Mouse (Mus musculus): ENCODE data around the gene Zfp524. TPM values are rescaled to one million over a fixed set of nuclear protein-coding genes. Genes with fewer than 3 reads are reported as not detected.

Zfp524 gene
- total RNA-seq, 2 experiments from 2014 or later: 9.3 to 16.6 TPM

DNA sequence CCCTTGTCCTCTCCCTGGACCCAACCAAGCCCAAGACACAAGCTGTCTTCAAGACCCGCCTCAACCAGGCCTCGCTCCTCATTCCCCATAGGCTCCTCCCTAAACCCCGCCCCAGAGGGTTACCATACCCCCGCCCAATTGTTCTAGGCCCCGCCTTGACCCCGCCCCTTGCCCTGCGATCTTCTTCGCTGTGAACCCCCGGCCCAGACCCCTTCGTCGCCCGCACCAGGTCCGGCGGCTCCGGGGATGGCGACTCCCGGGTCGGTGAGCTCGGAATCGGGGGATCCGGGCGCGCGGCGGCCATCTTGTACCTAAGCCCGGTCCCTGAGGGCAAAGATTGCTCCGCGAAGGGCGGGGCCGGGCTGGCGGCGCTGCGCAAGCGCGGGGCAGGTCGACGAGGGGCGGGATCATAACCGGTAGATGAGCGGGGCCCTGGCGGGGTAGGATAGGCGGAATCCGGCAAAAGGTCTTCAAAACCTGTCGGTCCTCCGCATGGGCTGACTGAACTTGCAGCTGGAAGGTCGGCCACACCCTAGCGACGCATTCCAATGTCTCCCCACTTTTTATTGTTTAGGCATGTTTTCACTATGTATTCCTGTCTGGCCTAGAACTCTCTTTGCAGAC is 24.0 kb downstream of the Zfp524 start, which contains the start of gene Zfp784:
Gene Zfp784, minus strand, starts transcription at position 338 of the 624 bp plus-strand sequence.
- ATAC-seq (replicated peaks; ENCODE audit: low FRiP score, low TSS enrichment, poor library complexity, severe bottlenecking): peak; percentile 95

DNA sequence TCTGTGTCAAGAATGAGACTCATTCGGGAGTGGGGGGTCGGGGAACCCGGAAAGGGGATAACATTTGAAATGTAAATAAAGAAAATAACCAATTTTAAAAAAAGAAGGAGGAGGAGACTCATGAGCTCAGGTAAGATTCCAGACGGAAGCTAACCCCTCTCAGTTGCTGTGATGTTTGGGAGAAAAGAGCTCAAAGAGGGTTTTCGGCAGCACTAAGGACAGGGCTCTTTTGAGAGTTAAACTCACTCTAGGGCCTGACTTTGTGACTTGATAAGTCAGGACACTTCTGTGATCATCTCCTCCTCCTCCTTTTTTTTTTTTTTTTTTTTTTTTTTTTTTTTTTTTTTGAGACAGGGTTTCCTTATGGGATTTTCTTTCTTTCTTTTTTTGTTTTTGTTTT is 24.7 kb downstream of the Zfp524 start:
- no peak for ATAC-seq (replicated peaks; ENCODE audit: low FRiP score, low TSS enrichment, poor library complexity, severe bottlenecking)

DNA sequence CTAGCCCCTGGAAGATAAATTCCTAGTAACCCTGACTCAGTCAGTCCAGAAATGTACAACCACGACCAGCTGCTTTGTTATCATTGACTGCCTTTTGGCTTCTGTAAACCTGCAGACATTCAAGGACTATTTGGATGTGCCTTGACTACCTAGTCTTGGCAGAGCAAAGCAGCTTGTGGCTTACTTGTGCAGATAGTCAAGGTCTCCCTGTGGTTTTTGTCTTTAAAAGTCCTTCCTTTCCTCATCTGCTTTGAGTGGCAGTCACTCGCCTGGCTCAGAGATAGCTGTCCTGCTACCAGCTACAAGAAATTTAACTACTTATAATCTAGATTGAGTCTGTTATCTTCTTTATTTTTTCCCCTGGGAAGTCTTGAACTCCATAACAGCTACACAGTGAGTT is 30.8 kb downstream of the Zfp524 start:
- ATAC-seq (replicated peaks; ENCODE audit: low FRiP score, low TSS enrichment, poor library complexity, severe bottlenecking): peak; percentile 28; the same call in 1 of the 2 replicates

DNA sequence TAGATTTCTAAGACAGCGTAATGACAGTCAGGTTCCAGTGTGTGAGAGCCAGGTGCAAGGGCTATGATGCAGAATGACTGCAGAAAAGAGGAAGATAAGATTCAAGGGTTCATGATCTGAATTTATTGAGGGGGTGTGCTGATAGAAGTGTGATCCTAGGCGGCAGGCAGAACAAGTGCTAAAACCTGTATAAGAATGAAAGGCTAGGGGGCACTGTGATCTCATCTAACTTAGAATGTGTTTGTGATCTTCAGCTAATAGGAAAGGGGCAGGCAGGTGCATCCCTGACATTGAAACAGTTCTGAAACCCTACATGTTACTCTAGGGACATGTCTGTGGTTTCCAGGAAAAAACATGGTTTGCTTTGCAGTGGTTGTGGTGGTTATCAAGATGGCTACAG is 31.9 kb downstream of the Zfp524 start:
- ATAC-seq (replicated peaks; ENCODE audit: low FRiP score, low TSS enrichment, poor library complexity, severe bottlenecking): no peak

DNA sequence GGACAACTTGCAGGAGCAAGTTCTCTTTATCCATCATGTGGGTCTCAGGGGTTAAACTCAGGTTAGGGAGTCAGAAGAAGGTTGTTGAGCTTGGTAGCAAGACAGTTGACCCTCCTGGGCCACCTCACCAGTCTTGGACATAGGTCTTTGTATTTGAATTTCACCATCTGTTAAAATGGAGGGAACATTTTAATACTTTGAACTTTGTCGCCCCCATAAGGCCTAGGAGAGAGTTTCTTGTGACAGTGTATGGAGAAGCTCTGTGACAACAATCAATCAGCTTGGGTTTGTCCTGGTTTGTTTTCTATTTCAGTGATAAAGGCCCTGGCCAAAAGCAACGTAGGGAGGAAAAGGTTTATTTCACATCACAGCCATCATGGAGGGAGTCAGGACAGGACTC is 33.1 kb downstream of the Zfp524 start:
- ATAC-seq (replicated peaks; ENCODE audit: low FRiP score, low TSS enrichment, poor library complexity, severe bottlenecking): peak; percentile 32; the same call in 1 of the 2 replicates

DNA sequence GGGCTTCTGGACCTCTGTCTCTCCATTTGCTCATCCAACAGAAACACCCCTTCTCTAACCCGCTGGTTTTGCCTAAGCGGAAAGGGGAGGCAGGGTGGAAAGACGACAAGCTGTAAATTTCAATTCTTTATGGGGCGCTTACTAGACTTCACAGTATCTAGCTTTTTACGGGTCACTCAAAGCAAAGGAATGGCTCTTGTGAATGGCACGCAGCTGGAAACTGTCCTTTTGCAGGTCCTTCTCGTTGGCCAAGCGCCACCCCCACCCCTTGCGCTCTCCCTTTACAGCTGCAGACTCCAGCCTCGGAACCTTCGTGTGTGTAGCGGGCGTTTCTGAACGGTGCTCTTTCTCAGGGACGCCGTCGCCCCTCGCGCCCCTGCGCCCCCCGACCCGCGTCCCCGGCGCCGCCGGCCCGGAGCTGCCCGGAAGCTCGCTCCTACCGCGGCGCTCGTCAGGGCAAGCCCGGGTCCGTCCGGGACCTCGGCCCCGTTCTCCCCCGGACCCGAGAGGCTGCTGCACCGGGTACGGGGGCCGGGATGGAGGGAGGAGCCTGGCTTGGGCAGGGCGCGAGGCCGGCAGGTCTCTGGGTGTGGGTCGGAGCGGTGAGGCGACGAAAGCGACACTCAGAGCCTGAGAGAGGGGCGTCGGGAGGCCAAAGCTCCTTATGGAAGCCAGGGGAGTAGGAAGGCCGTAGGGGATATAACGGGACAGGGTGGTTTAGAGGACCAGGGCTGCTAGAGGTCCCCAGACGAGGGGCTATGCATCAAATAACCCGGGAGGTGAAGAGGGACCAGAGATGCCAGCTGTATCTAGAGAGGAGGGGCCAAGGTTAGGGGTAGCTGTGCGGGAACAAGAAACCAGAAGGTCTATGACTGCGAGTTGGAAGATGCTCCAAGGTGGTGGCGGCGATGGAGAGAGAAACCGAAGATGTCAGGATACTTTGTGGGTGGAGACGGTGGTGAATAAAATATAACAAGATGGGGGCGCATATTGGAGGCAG is 37.3 kb downstream of the Zfp524 start, which contains the start of gene Zfp580:
Gene Zfp580, plus strand, starts transcription at position 346 of the 1,000 bp plus-strand sequence.
- ATAC-seq (replicated peaks; ENCODE audit: low FRiP score, low TSS enrichment, poor library complexity, severe bottlenecking): peak; percentile 51; the same call in 1 of the 2 replicates

DNA sequence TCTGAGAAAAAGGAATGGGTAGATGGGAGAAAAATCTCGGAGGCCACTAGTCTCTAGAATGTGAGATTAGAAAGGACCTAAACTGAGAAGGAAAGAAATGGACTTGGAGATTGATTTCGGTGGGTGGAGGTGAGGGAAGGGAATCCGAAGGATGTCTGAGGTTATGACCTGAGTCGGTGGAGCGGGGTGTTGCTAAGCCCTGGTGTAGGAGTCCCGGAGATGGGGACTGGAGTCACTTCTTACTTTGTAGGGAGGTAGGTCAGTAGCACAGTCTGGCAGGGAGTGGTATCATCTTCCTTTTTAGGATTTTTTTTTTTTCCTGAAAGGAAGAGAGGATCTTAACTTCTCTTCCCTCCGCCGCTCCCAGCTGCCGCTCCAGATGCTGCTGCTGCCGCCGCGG is 38.2 kb downstream of the Zfp524 start:
- no peak for ATAC-seq (replicated peaks; ENCODE audit: low FRiP score, low TSS enrichment, poor library complexity, severe bottlenecking)

DNA sequence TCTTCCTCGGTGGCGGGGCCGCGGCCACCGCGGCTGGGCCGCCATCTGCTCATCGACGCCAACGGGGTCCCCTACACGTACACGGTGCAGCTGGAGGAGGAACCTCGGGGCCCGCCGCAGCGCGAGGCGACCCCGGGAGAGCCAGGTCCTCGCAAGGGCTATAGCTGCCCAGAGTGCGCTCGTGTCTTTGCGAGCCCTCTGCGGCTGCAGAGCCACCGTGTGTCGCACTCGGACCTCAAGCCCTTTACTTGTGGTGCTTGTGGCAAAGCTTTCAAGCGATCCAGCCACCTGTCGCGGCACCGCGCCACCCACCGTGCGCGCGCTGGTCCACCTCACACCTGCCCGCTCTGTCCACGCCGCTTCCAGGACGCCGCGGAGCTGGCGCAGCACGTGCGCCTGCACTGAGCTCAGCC is 38.7 kb downstream of the Zfp524 start:
- ATAC-seq (replicated peaks; ENCODE audit: low FRiP score, low TSS enrichment, poor library complexity, severe bottlenecking): no peak

DNA sequence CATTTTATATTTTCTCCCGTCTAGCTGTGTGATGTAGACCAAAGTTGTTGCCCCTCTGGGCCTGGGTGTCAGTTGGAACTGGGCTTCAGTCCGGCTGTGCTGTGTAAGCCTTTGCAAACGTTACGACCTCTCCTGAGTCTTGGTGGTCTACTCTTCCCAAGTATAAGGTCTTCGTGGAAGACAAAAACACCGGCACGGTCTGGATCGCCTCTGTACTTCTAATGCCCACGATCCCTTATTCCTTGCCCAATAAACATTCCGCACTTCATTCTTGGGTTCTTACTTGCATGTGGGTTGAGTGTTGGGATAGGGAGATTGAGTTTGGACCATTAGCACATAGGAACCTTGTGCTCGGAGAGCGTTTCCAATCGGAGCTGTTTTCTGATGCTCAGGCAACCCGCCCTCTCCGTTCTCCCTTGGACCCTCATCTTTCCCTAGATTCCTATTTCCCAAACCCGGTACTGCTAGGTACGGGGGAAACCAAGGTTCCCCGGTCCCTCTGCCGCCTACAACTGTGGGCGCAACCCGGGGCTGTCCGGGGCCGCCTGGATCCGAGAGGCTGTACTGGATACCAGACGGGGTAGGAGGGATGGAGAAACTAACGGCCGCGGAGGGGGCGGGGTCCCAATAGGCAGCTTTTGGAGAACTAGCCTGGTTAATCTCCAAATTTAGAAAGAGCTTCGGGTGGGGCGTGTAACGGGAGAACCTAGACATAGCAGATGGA is 39.4 kb downstream of the Zfp524 start:
- ATAC-seq (replicated peaks; ENCODE audit: low FRiP score, low TSS enrichment, poor library complexity, severe bottlenecking): no peak

DNA sequence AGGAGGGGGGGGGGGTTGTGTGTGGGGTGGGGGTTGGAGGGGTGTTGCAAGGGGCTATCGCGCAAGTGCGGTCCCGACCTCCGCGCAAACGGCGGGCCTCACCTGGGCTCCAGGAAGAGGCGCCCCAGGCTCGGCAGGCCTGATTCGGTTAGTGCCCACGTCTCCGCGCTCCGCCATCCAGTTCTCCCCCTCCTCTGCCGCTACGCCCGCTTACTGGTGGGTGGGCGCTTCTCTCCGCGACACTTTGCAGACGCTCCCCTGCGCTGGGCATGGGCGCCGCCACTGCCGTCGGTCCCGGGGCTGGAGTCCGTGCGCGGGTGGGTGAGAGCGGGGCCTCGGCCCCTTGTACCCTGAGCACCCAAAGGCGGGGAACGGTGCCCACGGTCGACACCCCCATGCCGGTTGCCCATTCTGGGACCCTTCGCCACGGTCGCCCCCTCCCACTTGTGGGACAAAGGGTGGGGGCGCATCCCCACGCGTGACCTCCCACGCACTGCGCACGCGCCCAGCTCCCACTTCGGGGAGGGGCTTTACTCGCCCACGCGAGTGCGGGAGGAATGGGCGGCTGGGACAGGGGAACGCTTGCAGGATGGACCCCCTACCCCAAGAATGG is 42.5 kb downstream of the Zfp524 start:
- ATAC-seq (replicated peaks; ENCODE audit: low FRiP score, low TSS enrichment, poor library complexity, severe bottlenecking): no peak

DNA sequence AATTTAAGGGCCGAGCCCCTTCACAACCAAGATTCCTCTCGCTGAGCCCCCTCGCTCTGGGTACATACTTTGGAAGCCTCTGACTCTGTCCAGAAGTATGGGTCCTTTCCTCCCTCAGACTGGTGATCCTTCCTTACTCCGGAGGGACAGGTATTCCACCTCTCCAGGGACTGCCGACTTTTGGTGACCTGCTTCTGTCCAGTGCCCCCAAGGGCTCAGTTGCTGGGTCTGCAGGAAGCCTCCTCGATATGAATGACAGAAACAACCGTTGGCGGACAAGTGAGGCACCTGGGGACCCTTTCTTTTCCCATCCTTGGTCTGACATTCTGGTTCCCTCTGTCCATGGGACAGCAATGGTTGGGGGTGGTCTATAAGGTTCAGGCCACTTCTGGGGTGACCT is 43.2 kb downstream of the Zfp524 start:
- ATAC-seq (replicated peaks; ENCODE audit: low FRiP score, low TSS enrichment, poor library complexity, severe bottlenecking): no peak

DNA sequence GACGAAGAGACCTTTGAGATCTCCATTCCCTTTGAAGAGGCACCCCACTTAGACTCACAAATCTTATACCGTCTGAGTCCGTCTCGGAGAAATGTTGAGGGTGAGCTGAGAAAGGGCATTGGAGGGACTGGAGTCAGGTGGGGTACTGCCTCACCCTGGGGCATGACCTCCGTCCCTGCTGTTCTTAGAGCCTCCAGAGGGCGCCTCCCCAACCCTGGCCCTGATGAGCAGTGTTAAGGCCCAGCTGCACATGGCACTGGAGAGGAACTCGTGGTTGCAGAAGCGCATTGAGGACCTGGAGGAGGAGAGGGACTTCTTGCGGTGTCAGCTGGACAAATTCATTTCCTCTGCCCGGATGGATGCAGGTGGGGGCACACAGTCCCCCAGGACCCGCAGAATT is 43.6 kb downstream of the Zfp524 start:
- ATAC-seq (replicated peaks; ENCODE audit: low FRiP score, low TSS enrichment, poor library complexity, severe bottlenecking): no peak

DNA sequence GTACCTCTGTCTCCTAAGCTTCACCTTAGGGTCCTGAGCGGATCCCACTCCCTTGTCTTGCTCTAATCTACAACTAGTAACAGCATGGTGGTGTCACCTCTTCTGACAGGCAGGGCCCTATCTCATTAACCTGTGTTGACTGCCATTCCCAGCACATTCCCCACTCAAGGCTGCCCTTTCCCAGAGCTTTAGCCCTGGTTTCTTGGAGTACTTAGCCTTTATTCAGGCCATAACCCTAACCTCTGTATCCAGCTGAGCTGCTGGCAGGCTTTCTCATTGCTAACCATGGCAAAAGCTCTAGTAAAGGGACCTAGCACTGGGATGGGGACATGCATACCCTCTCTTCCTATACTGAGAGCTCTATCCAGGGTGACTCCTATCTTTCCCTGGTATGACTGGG is 44.4 kb downstream of the Zfp524 start:
- no peak for ATAC-seq (replicated peaks; ENCODE audit: low FRiP score, low TSS enrichment, poor library complexity, severe bottlenecking)

DNA sequence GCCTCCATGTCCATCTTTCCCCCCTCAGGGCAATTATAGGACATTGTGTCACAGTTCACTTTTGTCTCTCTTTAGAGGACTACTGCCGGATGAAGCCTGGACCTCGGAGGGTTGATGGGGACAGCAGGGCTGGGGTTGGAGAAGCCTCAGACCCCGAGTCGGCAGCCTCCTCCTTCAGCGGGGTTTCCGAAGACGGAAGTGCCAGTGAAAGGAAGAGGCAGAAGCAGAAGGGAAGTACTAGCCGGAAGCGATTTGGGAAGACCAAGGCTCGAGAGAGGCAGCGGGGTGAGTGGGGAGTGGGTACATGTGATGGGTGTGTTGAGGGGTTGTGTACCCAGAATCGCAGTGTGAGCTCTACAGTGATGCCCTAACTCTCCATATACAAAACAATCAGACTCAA is 45.2 kb downstream of the Zfp524 start:
- no peak for ATAC-seq (replicated peaks; ENCODE audit: low FRiP score, low TSS enrichment, poor library complexity, severe bottlenecking)

DNA sequence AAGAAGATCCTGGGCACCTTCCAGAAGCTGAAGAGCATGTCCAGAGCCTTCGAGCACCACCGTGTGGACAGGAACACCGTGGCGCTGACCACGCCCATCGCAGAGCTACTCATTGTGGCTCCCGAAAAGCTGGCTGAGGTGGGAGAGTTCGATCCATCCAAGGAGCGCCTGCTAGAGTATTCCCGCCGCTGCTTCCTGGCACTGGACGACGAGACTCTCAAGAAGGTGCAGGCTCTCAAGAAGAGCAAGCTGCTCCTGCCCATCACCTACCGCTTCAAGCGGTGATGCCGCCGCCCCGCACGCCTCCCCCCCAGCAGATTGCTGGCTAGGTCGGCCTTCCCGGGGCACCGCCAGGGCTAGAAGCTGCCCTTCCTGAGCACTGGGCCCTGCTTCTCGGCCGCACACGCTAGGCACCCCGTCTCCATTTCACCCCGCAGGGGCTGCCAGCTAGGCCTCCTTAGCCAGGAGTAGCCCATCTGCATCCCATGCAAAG is 46.1 kb downstream of the Zfp524 start:
- ATAC-seq (replicated peaks; ENCODE audit: low FRiP score, low TSS enrichment, poor library complexity, severe bottlenecking): peak; percentile 35

DNA sequence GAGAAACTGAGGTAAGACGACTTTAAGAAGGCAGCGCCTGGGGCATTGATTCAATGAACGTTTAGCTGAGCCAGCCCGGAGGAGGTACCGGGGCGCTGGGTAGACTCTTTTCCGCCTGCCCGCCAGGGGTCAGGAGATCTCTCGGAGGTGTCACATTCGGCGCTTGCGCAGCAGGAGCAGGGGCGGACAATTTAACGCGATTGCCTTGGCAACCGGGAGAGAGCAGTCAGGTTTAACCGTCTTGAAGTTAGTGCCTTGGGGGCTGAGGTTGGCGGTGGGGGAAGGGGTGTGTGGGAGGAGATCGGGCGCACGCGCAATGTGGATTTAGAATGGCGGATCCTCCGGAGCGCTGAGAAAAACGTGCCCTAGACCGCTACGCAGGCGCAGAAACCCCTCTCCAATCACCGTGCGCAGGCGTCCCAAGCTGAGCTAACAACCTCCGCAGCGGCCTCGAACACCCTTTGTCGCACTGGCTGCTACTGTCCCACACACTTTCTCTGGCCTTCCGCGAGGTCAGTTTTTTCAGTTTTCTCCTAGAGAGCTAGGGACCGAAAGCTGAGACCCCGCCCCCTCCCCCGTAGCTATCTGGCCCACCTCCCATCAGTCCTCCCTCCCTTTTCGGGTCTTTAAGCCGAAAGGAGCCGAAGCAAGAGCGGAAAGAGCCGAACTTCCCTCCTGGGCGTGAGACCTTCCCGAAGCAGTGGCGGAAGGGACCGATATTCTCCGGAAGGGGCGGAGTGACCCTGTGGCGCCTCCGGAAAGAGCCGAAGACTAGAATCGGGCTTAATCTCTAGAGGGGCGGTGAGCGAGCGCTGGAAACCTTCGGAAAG is 46.9 kb downstream of the Zfp524 start:
- ATAC-seq (replicated peaks; ENCODE audit: low FRiP score, low TSS enrichment, poor library complexity, severe bottlenecking): peak; percentile 69

DNA sequence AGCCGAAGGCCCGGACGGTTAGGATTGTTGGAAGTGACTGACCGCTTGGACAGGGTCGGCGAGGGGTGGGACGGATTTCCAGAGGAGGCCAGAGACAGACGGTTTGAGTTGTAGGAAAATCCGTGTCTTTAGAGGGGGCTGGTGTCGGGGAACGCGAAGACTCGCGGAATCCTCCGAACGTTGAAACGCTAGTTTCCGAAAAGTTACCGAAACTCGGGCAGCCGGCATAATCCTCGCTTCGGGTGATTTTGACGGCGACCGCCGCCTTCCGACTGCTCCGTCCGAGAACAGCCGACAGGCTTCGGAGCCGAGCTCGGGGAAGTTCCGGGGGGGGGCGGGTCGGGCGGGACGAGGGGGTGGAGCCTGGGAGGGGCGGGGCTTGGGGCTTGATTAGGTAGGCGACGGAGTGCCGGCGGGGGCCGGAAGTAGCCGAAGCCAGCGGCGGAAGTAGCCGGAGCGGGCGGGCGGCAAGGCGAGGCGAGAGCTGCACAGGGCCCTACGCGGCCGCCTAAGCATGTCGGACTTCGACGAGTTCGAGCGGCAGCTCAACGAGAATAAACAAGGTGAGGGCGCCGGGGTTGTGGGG is 47.7 kb downstream of the Zfp524 start, which contains the start of gene U2af2:
Gene U2af2, plus strand, starts transcription at position 370 of the 586 bp plus-strand sequence.
- ATAC-seq (replicated peaks; ENCODE audit: low FRiP score, low TSS enrichment, poor library complexity, severe bottlenecking): peak; percentile 43
